In genomic region chr1:39641667-39642066, GRCm38 (mm10) we compare ENCODE assay signal across 19 mouse cellular contexts. TPM values are rescaled to one million over a fixed set of nuclear protein-coding genes. Genes with fewer than 3 reads are reported as not detected.
DNase-seq lines count a peak whose midpoint lies in the region; ATAC-seq and TF ChIP-seq lines count a peak whose summit lies in the region.
"Had no signal": no experiment of that assay in that cellular context is flagged by ENCODE, and none has a peak within 500 bp of the region (broad histone marks: within the 10 kb centered on the region; RNA-seq: fewer than 3 reads in every experiment).

No protein-coding gene starts in this region.

- DNase-seq in lung, postnatal 0 days (ENCODE audit: low spot score) = no peak
- no peak for DNase-seq in lung, postnatal 14 days
- DNase-seq in B cell, adult 2 months = no peak
- DNase-seq: adrenal gland, postnatal 10 days; cerebellum, adult 9-10 months; gastrocnemius, adult 2 months; heart, adult 18-20 months; lung, adult 18-20 months; thymus, adult 18-20 months had no signal

- no peak for ATAC-seq in intestine, postnatal 0 days
- no peak for ATAC-seq in intestine, embryonic 15.5 days
- ATAC-seq in lung, postnatal 0 days = no peak

- no peak overlapping the region for H3K9ac ChIP-seq in intestine, postnatal 0 days (ENCODE audit: low read depth, low read length)
- H3K9ac ChIP-seq in intestine, embryonic 15.5 days = no peak overlapping the region
- no peak overlapping the region for H3K9ac ChIP-seq in lung, postnatal 0 days (replicated peaks; ENCODE audit: low read depth)
- no peak overlapping the region for H3K9ac ChIP-seq in ES-Bruce4 (ENCODE audit: low read depth, poor library complexity, severe bottlenecking)
- H3K9ac ChIP-seq: embryonic facial prominence, embryonic 12.5 days; midbrain, embryonic 12.5 days; neural tube, embryonic 15.5 days had no signal

- no peaks in the 10 kb centered on the region for H3K27me3 ChIP-seq in intestine, postnatal 0 days (replicated peaks; ENCODE audit: control insufficient read depth, insufficient read depth, low read length)
- no peaks in the 10 kb centered on the region for H3K27me3 ChIP-seq in intestine, embryonic 15.5 days (replicated peaks)
- H3K27me3 ChIP-seq in lung, postnatal 0 days (replicated peaks; ENCODE audit: insufficient read depth, low read length) = no peaks in the 10 kb centered on the region
- no peaks in the 10 kb centered on the region for H3K27me3 ChIP-seq in ES-Bruce4 (ENCODE audit: control insufficient read depth, insufficient read depth, low read length, poor library complexity, severe bottlenecking)
- no peaks in the 10 kb centered on the region for H3K27me3 ChIP-seq in small intestine, adult 2 months (ENCODE audit: control insufficient read depth, insufficient read depth, low read length)
- H3K27me3 ChIP-seq: embryonic facial prominence, embryonic 12.5 days; midbrain, embryonic 12.5 days; neural tube, embryonic 15.5 days had no signal

- no peaks in the 10 kb centered on the region for H3K36me3 ChIP-seq in intestine, postnatal 0 days (ENCODE audit: control insufficient read depth, insufficient read depth)
- H3K36me3 ChIP-seq in intestine, embryonic 15.5 days = no peaks in the 10 kb centered on the region
- no peaks in the 10 kb centered on the region for H3K36me3 ChIP-seq in lung, postnatal 0 days (ENCODE audit: insufficient read depth, low read length)
- H3K36me3 ChIP-seq in ES-Bruce4 (ENCODE audit: control insufficient read depth, insufficient read depth, low read length, poor library complexity, severe bottlenecking) = no peaks in the 10 kb centered on the region
- H3K36me3 ChIP-seq in small intestine, adult 2 months (ENCODE audit: control insufficient read depth, insufficient read depth, low read length) = no peaks in the 10 kb centered on the region
- H3K36me3 ChIP-seq: embryonic facial prominence, embryonic 12.5 days; midbrain, embryonic 12.5 days; neural tube, embryonic 15.5 days had no signal

- peak; percentile 16; the same call in 1 of the 2 replicates for TF ChIP-seq CTCF in intestine, postnatal 0 days (IDR thresholded peaks at IDR 0.05; ENCODE audit: low read depth)
- peak; percentile 26; the same call in 1 of the 2 replicates for TF ChIP-seq CTCF in lung, postnatal 0 days (IDR thresholded peaks at IDR 0.05)
- peak; percentile 55 for TF ChIP-seq CTCF in ES-Bruce4 (IDR thresholded peaks at IDR 0.05; ENCODE audit: low read depth, low read length)
- TF ChIP-seq CTCF in small intestine, adult 2 months (IDR thresholded peaks at IDR 0.05; ENCODE audit: extremely low read depth, insufficient read length, insufficient replicate concordance, low read depth, low read length) = peak; percentile 8; the same call in 1 of the 2 replicates

- no peak for TF ChIP-seq EP300 in lung, postnatal 0 days (IDR thresholded peaks at IDR 0.05)
- TF ChIP-seq EP300 in ES-Bruce4 (IDR thresholded peaks at IDR 0.05; ENCODE audit: insufficient read depth, low read depth, low read length) = no peak

- no peak overlapping the region for H3K4me3 ChIP-seq in intestine, postnatal 0 days (ENCODE audit: low read depth, low read length)
- no peak overlapping the region for H3K4me3 ChIP-seq in intestine, embryonic 15.5 days (replicated peaks)
- H3K4me3 ChIP-seq in lung, postnatal 0 days (ENCODE audit: low read depth, low read length) = no peak overlapping the region
- H3K4me3 ChIP-seq in ES-Bruce4 (ENCODE audit: low read depth, low read length) = no peak overlapping the region
- H3K4me3 ChIP-seq in small intestine, adult 2 months (ENCODE audit: low read depth, low read length) = no peak overlapping the region
- H3K4me3 ChIP-seq: embryonic facial prominence, embryonic 12.5 days; gastrocnemius, adult 2 months; midbrain, embryonic 12.5 days; myocyte; neural tube, embryonic 15.5 days had no signal

- H3K4me1 ChIP-seq in intestine, postnatal 0 days (replicated peaks; ENCODE audit: control insufficient read depth, insufficient read depth, low read length) = no peaks in the 10 kb centered on the region
- H3K4me1 ChIP-seq in intestine, embryonic 15.5 days (replicated peaks) = no peaks in the 10 kb centered on the region
- no peaks in the 10 kb centered on the region for H3K4me1 ChIP-seq in lung, postnatal 0 days (ENCODE audit: insufficient read depth, low read depth, low read length)
- H3K4me1 ChIP-seq in ES-Bruce4 (ENCODE audit: control insufficient read depth, insufficient read depth, low read length) = no peaks in the 10 kb centered on the region
- H3K4me1 ChIP-seq in small intestine, adult 2 months (ENCODE audit: control insufficient read depth, insufficient read depth, insufficient read length, low read length) = no peaks in the 10 kb centered on the region

- WGBS in intestine, postnatal 0 days = 86% methylated on average over 7 of the region's 7 CpGs
- whole genome bisulfite sequencing in intestine, embryonic 15.5 days = 88% methylated on average over 7 of the region's 7 CpGs
- WGBS in lung, postnatal 0 days = 85% methylated on average over 7 of the region's 7 CpGs
- 92% methylated on average over 7 of the region's 7 CpGs for WGBS in small intestine, adult 2 months

- H3K4me2 ChIP-seq in intestine, postnatal 0 days (replicated peaks; ENCODE audit: low read depth) = no peak overlapping the region
- H3K4me2 ChIP-seq in intestine, embryonic 15.5 days (replicated peaks) = no peak overlapping the region
- H3K4me2 ChIP-seq in lung, postnatal 0 days (replicated peaks; ENCODE audit: low read depth, low read length) = no peak overlapping the region
- H3K4me2 ChIP-seq: embryonic facial prominence, embryonic 12.5 days; midbrain, embryonic 12.5 days; neural tube, embryonic 15.5 days had no signal

- H3K9me3 ChIP-seq in intestine, postnatal 0 days (ENCODE audit: control insufficient read depth) = no peaks in the 10 kb centered on the region
- H3K9me3 ChIP-seq in intestine, embryonic 15.5 days = no peaks in the 10 kb centered on the region
- no peaks in the 10 kb centered on the region for H3K9me3 ChIP-seq in lung, postnatal 0 days (ENCODE audit: low read length)
- H3K9me3 ChIP-seq in ES-Bruce4 (replicated peaks; ENCODE audit: control insufficient read depth, insufficient read depth, low read length, poor library complexity, severe bottlenecking) = no peaks in the 10 kb centered on the region
- H3K9me3 ChIP-seq: embryonic facial prominence, embryonic 12.5 days; midbrain, embryonic 12.5 days; neural tube, embryonic 15.5 days had no signal

- no peak for TF ChIP-seq POLR2A in ES-Bruce4 (IDR thresholded peaks at IDR 0.05; ENCODE audit: insufficient read depth, low read length)
- no peak for TF ChIP-seq POLR2A in small intestine, adult 2 months (IDR thresholded peaks at IDR 0.05; ENCODE audit: low read depth, low read length)

- no peak overlapping the region for H3K27ac ChIP-seq in intestine, postnatal 0 days (ENCODE audit: low read depth, low read length)
- H3K27ac ChIP-seq in intestine, embryonic 15.5 days = no peak overlapping the region
- H3K27ac ChIP-seq in lung, postnatal 0 days (ENCODE audit: low read length) = no peak overlapping the region
- H3K27ac ChIP-seq in ES-Bruce4 (ENCODE audit: insufficient read depth, low read length) = no peak overlapping the region
- no peak overlapping the region for H3K27ac ChIP-seq in small intestine, adult 2 months (ENCODE audit: insufficient read depth, low read depth, low read length)
- H3K27ac ChIP-seq: embryonic facial prominence, embryonic 12.5 days; gastrocnemius, adult 2 months; midbrain, embryonic 12.5 days; neural tube, embryonic 15.5 days had no signal

RNA-seq across cellular contexts. Expression of gene Creg2, which starts 9.6 kb away (rescaled TPM):
- polyA plus RNA-seq in intestine, postnatal 0 days (2015; fragmentation: Nextera tagmentation; extraction: Ambion mirVana) = 0.26 and 0.34 TPM in 2 replicates
- polyA plus RNA-seq in intestine, embryonic 15.5 days (2015; fragmentation: Nextera tagmentation; extraction: Ambion mirVana) = 0.37 and 0.39 TPM in 2 replicates
- 0.10 and 0.11 TPM in 2 replicates for polyA plus RNA-seq in lung, postnatal 0 days (2015; fragmentation: Nextera tagmentation; extraction: Ambion mirVana)
- polyA plus RNA-seq in ES-Bruce4 (2011; ENCODE audit: insufficient read depth, insufficient read length, low read depth, missing spikeins) = not detected in 2 replicates
- polyA plus RNA-seq in small intestine, adult 2 months (2012; rRNA removed) = 0.03 and 0.10 TPM in 2 replicates
- polyA plus RNA-seq: kidney, embryonic 14.5 days; limb, embryonic 11.5 days; myocyte had no signal
